Mouse (Mus musculus) cerebellum, adult 2 months (tissue): ENCODE data around the gene Coil.

ENCODE experiments used
- CTCF ChIP-seq: fragments of 200-500 bp; IDR thresholded peaks from 2 replicates; pipeline ENCODE4 v1.5.1; 2011; ENCODE audit warnings: low read depth, mild to moderate bottlenecking, control low read depth, low read length, moderate library complexity, borderline replicate concordance; ENCODE audit not compliant: insufficient read depth
- POLR2A ChIP-seq: fragments of 200-500 bp; IDR thresholded peaks from 2 replicates; pipeline ENCODE4 v1.6.1; 2011; ENCODE audit warnings: low read length, control low read depth, borderline replicate concordance; ENCODE audit not compliant: insufficient read depth

- no peak for TF ChIP-seq CTCF
- no peak for TF ChIP-seq POLR2A
These were observed 16.5 kb upstream of the Coil start for GRCm38 (mm10) chr11:88953582-88953981.
